ENCODE assay signal across 9 mouse cellular contexts in the genomic region with DNA sequence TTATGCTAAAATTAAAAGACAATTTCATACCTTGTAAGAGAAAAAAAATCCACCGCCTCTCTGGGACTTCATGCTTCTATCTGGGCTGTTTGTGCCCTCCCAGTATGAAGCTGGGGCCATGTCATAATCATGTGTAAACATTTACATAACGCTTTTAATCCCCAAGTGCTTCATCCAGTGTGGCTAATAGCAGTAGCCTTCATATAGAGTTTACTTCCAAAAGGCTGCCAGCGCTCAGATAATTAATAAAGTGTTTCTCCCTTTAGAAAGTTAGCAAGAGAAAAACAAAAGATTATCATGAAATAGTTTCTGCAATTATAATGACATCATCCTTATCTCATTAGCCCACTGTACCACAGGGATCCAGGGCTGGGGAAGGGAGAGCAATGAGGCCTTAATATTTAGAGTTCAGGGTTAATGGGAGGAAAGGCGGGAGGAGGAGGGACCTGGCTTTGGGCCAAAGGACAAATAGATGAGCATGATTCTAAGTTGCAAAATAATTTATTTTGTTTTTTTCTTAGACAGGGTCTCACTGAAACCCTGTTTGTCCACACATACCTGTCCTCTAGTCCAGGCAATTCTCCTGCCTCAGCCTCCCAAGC.
A peak's percentile ranks its signal among the peaks of the same experiment; 100 is the strongest.
DNase-seq lines count a peak whose midpoint lies in the region; ATAC-seq and TF ChIP-seq lines count a peak whose summit lies in the region.
"Had no signal": no experiment of that assay in that cellular context is flagged by ENCODE, and none has a peak within 500 bp of the region (broad histone marks: within the 10 kb centered on the region; RNA-seq: fewer than 3 reads in every experiment).

No protein-coding gene starts in this region.

- TF ChIP-seq CTCF in cortical plate, adult 2 months (IDR thresholded peaks at IDR 0.05; ENCODE audit: extremely low read depth, insufficient read depth, low read length): no peak

- H3K27me3 ChIP-seq in forebrain, embryonic 15.5 days: no peaks in the 10 kb centered on the region
- no peaks in the 10 kb centered on the region for H3K27me3 ChIP-seq in forebrain, embryonic 13.5 days
- no peaks in the 10 kb centered on the region for H3K27me3 ChIP-seq in kidney, embryonic 16.5 days (ENCODE audit: insufficient read depth, low read length)
- no peaks in the 10 kb centered on the region for H3K27me3 ChIP-seq in stomach, embryonic 14.5 days (ENCODE audit: control insufficient read depth, insufficient read depth, low read length)

- no peak overlapping the region for H3K4me3 ChIP-seq in forebrain, embryonic 15.5 days
- no peak overlapping the region for H3K4me3 ChIP-seq in forebrain, embryonic 13.5 days
- no peak overlapping the region for H3K4me3 ChIP-seq in kidney, embryonic 16.5 days (ENCODE audit: low read length)
- no peak overlapping the region for H3K4me3 ChIP-seq in cortical plate, adult 2 months (ENCODE audit: insufficient read depth, low read length)
- no peak overlapping the region for H3K4me3 ChIP-seq in stomach, embryonic 14.5 days (ENCODE audit: low read depth, low read length)

- H3K4me2 ChIP-seq in forebrain, embryonic 15.5 days (replicated peaks): no peak overlapping the region
- H3K4me2 ChIP-seq in forebrain, embryonic 13.5 days: no peak overlapping the region
- H3K4me2 ChIP-seq in kidney, embryonic 16.5 days (replicated peaks; ENCODE audit: low read depth, low read length): no peak overlapping the region
- no peak overlapping the region; the same call in 1 of the 2 replicates for H3K4me2 ChIP-seq in stomach, embryonic 14.5 days (replicated peaks; ENCODE audit: low read depth, low read length)

- no peaks in the 10 kb centered on the region for H3K36me3 ChIP-seq in forebrain, embryonic 15.5 days
- no peaks in the 10 kb centered on the region for H3K36me3 ChIP-seq in forebrain, embryonic 13.5 days (ENCODE audit: poor library complexity, severe bottlenecking)
- H3K36me3 ChIP-seq in kidney, embryonic 16.5 days (ENCODE audit: insufficient read depth, low read length): no peaks in the 10 kb centered on the region
- no peaks in the 10 kb centered on the region for H3K36me3 ChIP-seq in stomach, embryonic 14.5 days (ENCODE audit: control insufficient read depth, insufficient read depth, low read length)

- DNase-seq in kidney, postnatal 10 days: peak; percentile 39
- no peak for DNase-seq in left cerebral cortex, adult 11 months (ENCODE audit: low spot score)
- no peak for DNase-seq in embryo, embryonic 10 days (ENCODE audit: low spot score)
- DNase-seq: midbrain, embryonic 14.5 days had no signal

- TF ChIP-seq POLR2A in cortical plate, adult 2 months (IDR thresholded peaks at IDR 0.05; ENCODE audit: extremely low read depth, insufficient read depth, low read length): no peak

- WGBS in forebrain, embryonic 15.5 days: 44% methylated on average over 4 of the region's 4 CpGs
- WGBS in forebrain, embryonic 13.5 days: 62% methylated on average over 4 of the region's 4 CpGs
- 77% methylated on average over 4 of the region's 4 CpGs for WGBS in kidney, embryonic 16.5 days
- 41% methylated on average over 4 of the region's 4 CpGs for WGBS in stomach, embryonic 14.5 days

- no peaks in the 10 kb centered on the region for H3K9me3 ChIP-seq in forebrain, embryonic 15.5 days
- no peaks in the 10 kb centered on the region for H3K9me3 ChIP-seq in forebrain, embryonic 13.5 days (replicated peaks)
- H3K9me3 ChIP-seq in kidney, embryonic 16.5 days (ENCODE audit: low read length): no peaks in the 10 kb centered on the region
- no peaks in the 10 kb centered on the region for H3K9me3 ChIP-seq in stomach, embryonic 14.5 days (ENCODE audit: control insufficient read depth, low read depth, low read length)

- no peak for ATAC-seq in forebrain, embryonic 15.5 days (replicated peaks)
- no peak for ATAC-seq in forebrain, embryonic 13.5 days
- no peak for ATAC-seq in kidney, embryonic 16.5 days (ENCODE audit: low FRiP score, low TSS enrichment)
- no peak for ATAC-seq in stomach, embryonic 14.5 days (ENCODE audit: insufficient number of reproducible peaks, insufficient read depth, low FRiP score, low read depth)

- peaks cover 43% of the 10 kb centered on the region for H3K4me1 ChIP-seq in forebrain, embryonic 15.5 days
- peaks cover 45% of the 10 kb centered on the region for H3K4me1 ChIP-seq in forebrain, embryonic 13.5 days
- 0 out of 2 replicates have a peak, but pooled peaks cover 16% of the 10 kb centered on the region for H3K4me1 ChIP-seq in kidney, embryonic 16.5 days (ENCODE audit: insufficient read depth, low read length)
- H3K4me1 ChIP-seq in cortical plate, adult 2 months (ENCODE audit: control insufficient read depth, insufficient read depth, low read length): peaks cover 22% of the 10 kb centered on the region
- H3K4me1 ChIP-seq in stomach, embryonic 14.5 days (ENCODE audit: control insufficient read depth, insufficient read depth, low read length): peaks cover 28% of the 10 kb centered on the region

- peak overlapping the region; percentile 21; the same call in 1 of the 2 replicates for H3K27ac ChIP-seq in forebrain, embryonic 15.5 days (replicated peaks)
- no peak overlapping the region for H3K27ac ChIP-seq in forebrain, embryonic 13.5 days
- no peak overlapping the region for H3K27ac ChIP-seq in kidney, embryonic 16.5 days (ENCODE audit: low read length)
- peak overlapping the region; percentile 96 for H3K27ac ChIP-seq in cortical plate, adult 2 months (ENCODE audit: insufficient read depth, low read length)
- peak overlapping the region; percentile 78; the same call in 1 of the 2 replicates for H3K27ac ChIP-seq in stomach, embryonic 14.5 days (ENCODE audit: low read length)

- no peak overlapping the region for H3K9ac ChIP-seq in forebrain, embryonic 15.5 days (replicated peaks)
- no peak overlapping the region; the same call in 1 of the 2 replicates for H3K9ac ChIP-seq in forebrain, embryonic 13.5 days
- no peak overlapping the region for H3K9ac ChIP-seq in kidney, embryonic 16.5 days (replicated peaks; ENCODE audit: low read length)
- H3K9ac ChIP-seq in stomach, embryonic 14.5 days (replicated peaks; ENCODE audit: low read depth, low read length): no peak overlapping the region

Comparison
In these comparisons a context has a peak if more than half of its experiments do, and no peak if none do; other contexts are left out.
1. H3K27ac ChIP-seq: peak in forebrain, embryonic 15.5 days (single experiment), cortical plate, adult 2 months (single experiment) and stomach, embryonic 14.5 days (single experiment); none in forebrain, embryonic 13.5 days (single experiment) and kidney, embryonic 16.5 days (single experiment).